Mouse (Mus musculus): ENCODE measurements around the gene Nxpe5.

- TF ChIP-seq CTCF (IDR thresholded peaks at IDR 0.05; ENCODE audit: borderline replicate concordance, control insufficient read depth, extremely low read depth, insufficient read depth, low read length, poor library complexity), result no peak
- no peak for TF ChIP-seq POLR2A (IDR thresholded peaks at IDR 0.05; ENCODE audit: control insufficient read depth, extremely low read depth, insufficient read depth, low read length, poor library complexity)
Observed at GRCm38 (mm10) chr5:138199576-138199975, 26.1 kb upstream of the Nxpe5 start.
